Mouse (Mus musculus) heart, embryonic 14.5 days (tissue): Measurements from ENCODE around the gene Stat1. TPM values are rescaled to one million over a fixed set of nuclear protein-coding genes. Genes with fewer than 3 reads are reported as not detected.
A peak's percentile ranks its signal among the peaks of the same experiment; 100 is the strongest.

Source experiments
- ATAC-seq: fragments of 200-750 bp; cut with Nextera tagmentation; 2 replicates; pipeline ENCODE4 v1.8.0; 2017; ENCODE audit warnings: low read depth, moderate TSS enrichment; ENCODE audit not compliant: insufficient number of reproducible peaks, insufficient read depth, low FRiP score
- H3K27ac ChIP-seq, 2 experiments: fragments of 200-500 bp in 1 of 2; fragments of 300-500 bp in 1 of 2; sonication (generic) in 1 of 2; replicated peaks in 1 of 2; 2 replicates each; pipeline ENCODE4 v1.5.1; 2012 to 2014; ENCODE audit warnings: low read depth in 2 of 2, low read length in 2 of 2, control low read depth in 1 of 2, mild to moderate bottlenecking in 1 of 2, mixed read lengths in 1 of 2; ENCODE audit not compliant: control insufficient read depth in 1 of 2, insufficient read depth in 1 of 2
- H3K27me3 ChIP-seq: fragments of 300-500 bp; sonication (generic); 2 replicates; pipeline ENCODE4 v1.6.1; 2014; ENCODE audit warnings: mild to moderate bottlenecking, low read length, control low read depth; ENCODE audit not compliant: control insufficient read depth, insufficient read depth
- H3K36me3 ChIP-seq: fragments of 300-500 bp; sonication (generic); 2 replicates; pipeline ENCODE4 v1.6.1; 2014; ENCODE audit warnings: mild to moderate bottlenecking, control low read depth, low read length, mixed read lengths; ENCODE audit not compliant: control insufficient read depth, insufficient read depth
- H3K4me1 ChIP-seq, 2 experiments: fragments of 200-500 bp in 1 of 2; fragments of 300-500 bp in 1 of 2; sonication (generic) in 1 of 2; 2 replicates each; pipeline ENCODE4 v1.6.1; 2012 to 2014; ENCODE audit warnings: low read length in 2 of 2, control low read depth in 1 of 2, mixed read lengths in 1 of 2; ENCODE audit not compliant: control insufficient read depth in 2 of 2, insufficient read depth in 2 of 2
- H3K4me2 ChIP-seq: fragments of 300-500 bp; sonication (generic); 2 replicates; pipeline ENCODE4 v1.6.1; 2014; ENCODE audit warnings: mild to moderate bottlenecking, low read length
- H3K4me3 ChIP-seq, 2 experiments: fragments of 200-500 bp in 1 of 2; fragments of 300-500 bp in 1 of 2; sonication (generic) in 1 of 2; 2 replicates each; pipeline ENCODE4 v1.5.1; 2012 to 2014; ENCODE audit warnings: low read length in 2 of 2, mild to moderate bottlenecking in 2 of 2, control low read depth in 1 of 2, low read depth in 1 of 2, moderate library complexity in 1 of 2; ENCODE audit not compliant: control insufficient read depth in 1 of 2, insufficient read depth in 1 of 2
- H3K9ac ChIP-seq: fragments of 300-500 bp; sonication (generic); 2 replicates; pipeline ENCODE4 v1.6.1; 2014; ENCODE audit warnings: mild to moderate bottlenecking, low read length
- H3K9me3 ChIP-seq: fragments of 300-500 bp; sonication (generic); 2 replicates; pipeline ENCODE4 v1.6.1; 2016; ENCODE audit warnings: low read length, control low read depth; ENCODE audit not compliant: control insufficient read depth
- WGBS: fragments of 180-500 bp; shearing (Covaris S2); extraction: QIAGEN DNeasy Blood & Tissue Kit; methylation state at CpG from one replicate; pipeline ENCODE4 v1.1.7; 2014; 5-methylcytosine and 5-hydroxymethylcytosine counted together
- polyA plus RNA-seq: library from polyadenylated mRNA; unstranded; fragments of >200 nt; fragmentation: Nextera tagmentation; extraction: Ambion mirVana; gene quantifications from 2 replicates; pipeline ENCODE4 v1.2.1, GENCODE M21; 2014

The Stat1 gene
- polyA plus RNA-seq, 1 experiment from 2014 or later = 31.7 TPM

DNA sequence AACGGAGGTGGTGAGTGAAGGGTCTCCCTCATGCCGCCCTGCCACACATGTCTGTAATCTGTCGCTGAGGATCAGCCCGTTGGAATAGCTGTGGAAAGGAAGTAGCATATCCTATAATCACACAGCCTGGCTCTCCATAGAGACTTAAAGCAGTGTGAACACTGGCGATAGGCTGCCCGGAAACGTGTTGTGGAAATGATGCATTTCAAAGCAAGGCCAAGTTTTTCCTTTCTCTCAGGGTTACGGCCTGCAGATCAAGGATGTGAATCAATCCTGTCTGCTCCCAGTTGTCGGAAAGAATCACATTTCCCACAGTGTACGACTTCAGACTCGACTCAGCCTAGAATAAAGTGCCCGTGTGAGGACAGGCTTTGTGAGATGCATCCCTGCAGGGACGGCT is 33.1 kb downstream of the Stat1 start:
- Histone ChIP-seq H3K4me3 (no peak overlapping the region), H3K4me2 (no peak overlapping the region), H3K9me3 (no peaks in the 10 kb centered on the region; the same call in 1 of the 2 replicates), H3K36me3 (peaks cover 48% of the 10 kb centered on the region), H3K4me1 (peaks cover 21 to 31% of the 10 kb centered on the region in 2 experiments), H3K27ac (peak overlapping the region; percentile 75 to 82), H3K9ac (no peak overlapping the region), H3K27me3 (no peaks in the 10 kb centered on the region)
- WGBS = 57% methylated on average over 13 of the region's 13 CpGs
- peak; percentile 33; the same call in 1 of the 2 replicates for ATAC-seq

GRCm38 (mm10) chr1:52152936-52153335 is 33.7 kb downstream of the Stat1 start:
- Histone ChIP-seq H3K27ac (peak overlapping the region; percentile 75 to 82), H3K36me3 (peaks cover 54% of the 10 kb centered on the region)
- 35% methylated on average over 3 of the region's 3 CpGs for WGBS

DNA sequence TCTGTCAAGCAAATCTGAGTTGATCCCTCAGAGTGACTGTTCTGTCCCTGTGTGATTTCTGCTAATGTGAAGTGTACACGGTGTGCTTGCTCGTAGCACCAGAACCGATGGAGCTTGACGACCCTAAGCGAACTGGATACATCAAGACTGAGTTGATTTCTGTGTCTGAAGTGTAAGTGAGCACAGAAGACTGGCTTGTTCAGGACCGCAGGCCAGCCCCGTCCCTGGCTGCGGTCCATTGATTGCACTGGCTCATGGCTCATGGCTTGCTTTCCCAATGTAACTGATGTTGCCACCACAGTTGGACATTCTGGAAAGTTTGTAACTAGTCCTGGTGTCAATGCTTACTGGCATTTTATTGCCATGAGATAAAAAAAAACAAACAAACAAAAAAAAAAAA is 35.6 kb downstream of the Stat1 start:
- 92% methylated on average over 8 of the region's 8 CpGs for WGBS
- Histone ChIP-seq H3K4me2 (no peak overlapping the region), H3K27me3 (no peaks in the 10 kb centered on the region), H3K9me3 (peaks cover 3% of the 10 kb centered on the region; the same call in 1 of the 2 replicates), H3K27ac (no peak overlapping the region), H3K4me1 (peaks cover 10 to 17% of the 10 kb centered on the region in 2 experiments), H3K4me3 (no peak overlapping the region), H3K36me3 (peaks cover 54% of the 10 kb centered on the region), H3K9ac (no peak overlapping the region)
- no peak for ATAC-seq

More at GRCm38 (mm10) chr1:52152936-52153335, 33.7 kb downstream of the Stat1 start:
- no peak overlapping the region for H3K4me2 ChIP-seq
- no peak for ATAC-seq
- H3K27me3 ChIP-seq = no peaks in the 10 kb centered on the region
- no peak overlapping the region for H3K4me3 ChIP-seq
- H3K9me3 ChIP-seq = peaks cover 3% of the 10 kb centered on the region; the same call in 1 of the 2 replicates
- peaks cover 18 to 28% of the 10 kb centered on the region in 2 experiments for H3K4me1 ChIP-seq
- H3K9ac ChIP-seq = 0 out of 2 replicates have a peak overlapping the region, but pooled peaks have one; percentile 10

DNA sequence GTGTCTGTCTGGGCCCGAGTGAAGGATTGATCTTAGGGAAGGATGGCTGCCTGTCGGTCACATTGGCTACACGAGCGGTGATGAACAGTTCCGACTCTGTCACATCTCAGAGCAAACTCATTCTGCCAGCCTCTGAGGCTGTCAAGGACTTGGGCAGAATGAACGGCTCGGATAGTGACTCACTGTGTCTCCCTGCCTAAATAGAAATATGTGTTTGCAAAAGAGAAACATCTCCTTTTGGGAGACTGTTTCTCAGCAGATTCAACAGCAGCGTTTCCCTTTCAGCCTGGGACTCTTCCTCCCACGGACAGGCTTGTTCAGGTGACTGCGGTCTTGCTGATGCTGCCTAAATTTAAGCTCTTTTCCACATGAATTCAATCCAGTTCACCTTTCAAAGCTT is 37.1 kb downstream of the Stat1 start:
- H3K4me1 ChIP-seq = peaks cover 2 to 3% of the 10 kb centered on the region in 2 experiments; a peak in 2 of 4 replicates
- H3K9me3 ChIP-seq = peaks cover 3% of the 10 kb centered on the region; the same call in 1 of the 2 replicates
- H3K27me3 ChIP-seq = no peaks in the 10 kb centered on the region
- 80% methylated on average over 10 of the region's 10 CpGs for WGBS
- H3K9ac ChIP-seq = no peak overlapping the region
- no peak overlapping the region for H3K4me2 ChIP-seq
- H3K27ac ChIP-seq = no peak overlapping the region
- no peak overlapping the region for H3K4me3 ChIP-seq
- no peak for ATAC-seq
- peaks cover 58% of the 10 kb centered on the region for H3K36me3 ChIP-seq

DNA sequence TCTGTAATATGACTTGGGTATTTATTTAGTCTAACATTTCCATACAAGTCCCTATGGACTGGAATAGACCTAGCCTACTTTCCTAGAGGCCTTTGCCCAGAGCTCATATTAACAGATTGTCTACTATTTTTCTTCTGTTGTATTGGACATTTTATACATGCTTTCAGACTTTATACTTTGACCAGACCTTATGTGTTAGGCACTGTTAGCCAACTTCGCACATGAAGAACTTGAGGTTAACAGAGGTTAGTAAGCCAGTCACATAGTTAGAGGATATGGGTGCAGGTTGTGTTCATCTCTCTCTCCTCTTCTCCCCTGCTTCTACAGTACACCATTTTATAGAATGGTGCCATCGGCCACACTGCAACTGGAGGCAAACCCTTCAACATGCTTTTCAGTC is 38.8 kb downstream of the Stat1 start:
- no peak for ATAC-seq
- Histone ChIP-seq H3K27ac (no peak overlapping the region), H3K9me3 (peaks cover 3% of the 10 kb centered on the region; the same call in 1 of the 2 replicates), H3K36me3 (peaks cover 58% of the 10 kb centered on the region), H3K27me3 (no peaks in the 10 kb centered on the region), H3K4me3 (no peak overlapping the region), H3K4me2 (no peak overlapping the region), H3K9ac (no peak overlapping the region), H3K4me1 (peaks cover under 1 to 2% of the 10 kb centered on the region in 2 experiments; a peak in 2 of 4 replicates)
- WGBS = 95% methylated on average over 2 of the region's 2 CpGs

DNA sequence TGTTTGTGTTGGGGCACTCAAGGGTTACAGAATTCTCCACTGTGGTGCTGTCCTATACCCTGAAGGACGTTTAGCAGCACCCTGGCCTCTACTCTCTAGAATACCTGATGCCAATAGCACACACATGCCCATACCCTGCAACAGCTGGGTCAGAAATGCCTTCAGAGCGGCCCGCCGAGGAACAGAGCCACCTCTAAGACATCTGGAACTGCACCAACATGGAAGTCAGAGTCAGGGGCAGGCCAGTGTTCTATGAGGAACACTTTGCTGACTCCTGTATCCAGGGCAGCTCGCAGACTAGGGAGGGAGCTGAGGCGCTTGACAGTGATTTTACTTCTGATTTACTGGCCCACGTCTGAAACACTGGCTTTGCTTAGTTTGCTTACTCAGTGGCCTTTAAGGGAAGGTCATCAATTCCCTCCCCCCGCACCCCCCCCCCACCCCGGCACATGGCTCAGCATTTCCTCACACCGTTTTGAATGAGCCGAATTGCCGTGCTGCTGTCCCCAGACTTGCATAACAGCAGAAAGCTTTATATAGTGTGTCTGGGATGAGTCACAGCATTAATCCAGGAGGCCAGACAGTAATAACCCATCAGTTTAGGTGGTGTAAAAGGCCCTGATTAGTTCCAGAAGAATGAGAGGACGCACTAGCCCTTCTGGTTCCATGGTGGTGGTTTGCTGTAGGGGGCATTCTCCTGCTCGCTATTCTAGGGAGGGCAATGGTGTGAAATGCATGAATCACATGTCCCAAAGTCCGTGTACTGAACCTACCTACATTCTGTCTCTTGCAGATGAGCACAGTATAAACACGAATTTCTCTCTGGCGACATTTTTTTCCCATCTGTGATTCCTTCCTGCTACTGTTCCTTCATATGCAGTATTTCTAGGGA is 39.5 kb downstream of the Stat1 start:
- ATAC-seq = no peak
- peaks cover 57% of the 10 kb centered on the region for H3K36me3 ChIP-seq

DNA sequence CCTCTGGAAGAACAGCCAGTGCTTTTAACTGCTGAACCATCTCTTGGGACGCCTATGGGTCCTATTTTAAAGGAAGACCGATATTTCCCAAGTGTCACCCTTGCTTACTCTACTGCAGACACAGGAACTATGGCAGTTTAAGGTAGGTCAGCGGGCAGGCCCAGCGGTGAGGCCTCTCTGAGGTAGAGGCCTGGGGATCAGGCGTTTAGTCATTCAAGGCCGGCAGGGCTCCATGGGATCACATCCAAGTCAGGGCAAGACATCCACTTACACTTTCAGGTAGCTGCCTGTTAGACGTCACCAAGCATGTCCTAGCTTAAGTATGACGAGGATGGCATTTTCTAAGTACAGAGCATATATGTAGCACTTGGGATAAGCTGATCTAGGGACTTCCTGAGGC is 41.9 kb downstream of the Stat1 start:
- Histone ChIP-seq H3K9me3 (peaks cover 3% of the 10 kb centered on the region; the same call in 1 of the 2 replicates), H3K36me3 (peaks cover 45% of the 10 kb centered on the region), H3K9ac (no peak overlapping the region), H3K27ac (no peak overlapping the region), H3K4me1 (peaks cover 0 to 2% of the 10 kb centered on the region in 2 experiments; a peak in 1 of 4 replicates), H3K27me3 (no peaks in the 10 kb centered on the region), H3K4me2 (no peak overlapping the region), H3K4me3 (no peak overlapping the region)
- no peak for ATAC-seq
- WGBS = 77% methylated on average over 8 of the region's 8 CpGs

More for the DNA sequence above, 39.5 kb downstream of the Stat1 start:
- Histone ChIP-seq H3K9ac (no peak overlapping the region), H3K4me1 (peaks cover 0 to 2% of the 10 kb centered on the region in 2 experiments; a peak in 1 of 4 replicates), H3K9me3 (peaks cover 3% of the 10 kb centered on the region; the same call in 1 of the 2 replicates), H3K27me3 (no peaks in the 10 kb centered on the region), H3K27ac (no peak overlapping the region), H3K4me2 (no peak overlapping the region), H3K4me3 (no peak overlapping the region)
- WGBS = 73% methylated on average over 17 of the region's 17 CpGs
